Comparison of ENCODE assay signal across 9 mouse cellular contexts in genomic region chr3:97940511-97941204, GRCm38 (mm10). TPM values are rescaled to one million over a fixed set of nuclear protein-coding genes. Genes with fewer than 3 reads are reported as not detected.
A peak's percentile ranks its signal among the peaks of the same experiment; 100 is the strongest.
DNase-seq lines count a peak whose midpoint lies in the region; ATAC-seq lines count a peak whose summit lies in the region.
"Had no signal": no experiment of that assay in that cellular context is flagged by ENCODE, and none has a peak within 500 bp of the region (broad histone marks: within the 10 kb centered on the region; RNA-seq: fewer than 3 reads in every experiment).

No protein-coding gene starts in this region.

- H3K36me3 ChIP-seq in liver, embryonic 11.5 days (ENCODE audit: control insufficient read depth, insufficient read depth, low read length): no peaks in the 10 kb centered on the region
- H3K36me3 ChIP-seq in liver, embryonic 12.5 days: no peaks in the 10 kb centered on the region
- H3K36me3 ChIP-seq in embryonic facial prominence, embryonic 15.5 days: no peaks in the 10 kb centered on the region
- no peaks in the 10 kb centered on the region for H3K36me3 ChIP-seq in hindbrain, embryonic 11.5 days (ENCODE audit: control insufficient read depth, insufficient read depth, low read length)
- H3K36me3 ChIP-seq in neural tube, embryonic 13.5 days: no peaks in the 10 kb centered on the region

- no peak for DNase-seq in liver, embryonic 11.5 days (ENCODE audit: low spot score)
- DNase-seq in hindbrain, embryonic 11.5 days (ENCODE audit: low spot score): peak; percentile 45
- DNase-seq: gastrocnemius, postnatal 25 days had no signal

- no peak overlapping the region for H3K4me3 ChIP-seq in liver, embryonic 11.5 days (ENCODE audit: low read depth, low read length)
- H3K4me3 ChIP-seq in liver, embryonic 12.5 days: no peak overlapping the region
- no peak overlapping the region for H3K4me3 ChIP-seq in embryonic facial prominence, embryonic 15.5 days (replicated peaks)
- no peak overlapping the region for H3K4me3 ChIP-seq in hindbrain, embryonic 11.5 days (ENCODE audit: low read depth, low read length)
- H3K4me3 ChIP-seq in neural tube, embryonic 13.5 days: no peak overlapping the region

- H3K9me3 ChIP-seq in liver, embryonic 11.5 days (ENCODE audit: control insufficient read depth, low read length): no peaks in the 10 kb centered on the region
- no peaks in the 10 kb centered on the region for H3K9me3 ChIP-seq in liver, embryonic 12.5 days (replicated peaks)
- no peaks in the 10 kb centered on the region for H3K9me3 ChIP-seq in embryonic facial prominence, embryonic 15.5 days (replicated peaks)
- H3K9me3 ChIP-seq in hindbrain, embryonic 11.5 days (ENCODE audit: control insufficient read depth, low read length): no peaks in the 10 kb centered on the region
- H3K9me3 ChIP-seq in neural tube, embryonic 13.5 days: no peaks in the 10 kb centered on the region

- no peak for ATAC-seq in liver, embryonic 11.5 days (replicated peaks; ENCODE audit: low FRiP score)
- no peak for ATAC-seq in liver, embryonic 12.5 days
- ATAC-seq in embryonic facial prominence, embryonic 15.5 days (ENCODE audit: insufficient number of reproducible peaks, low FRiP score, low TSS enrichment, low read depth): no peak
- 0 out of 2 replicates have a peak, but pooled peaks have one; percentile 21 for ATAC-seq in hindbrain, embryonic 11.5 days (ENCODE audit: low FRiP score)
- ATAC-seq in neural tube, embryonic 13.5 days (ENCODE audit: low read depth): no peak
- ATAC-seq in megakaryocyte-erythroid progenitor cell, adult 5-6 weeks (replicated peaks; ENCODE audit: low FRiP score, low TSS enrichment, poor library complexity, severe bottlenecking): no peak
- no peak for ATAC-seq in CD4-positive, CD25-positive, alpha-beta regulatory T cell, adult 4 months

- WGBS in liver, embryonic 11.5 days: 57% methylated on average over 9 of the region's 9 CpGs
- 61% methylated on average over 9 of the region's 9 CpGs for WGBS in liver, embryonic 12.5 days (ENCODE audit: insufficient replicate concordance)
- WGBS in embryonic facial prominence, embryonic 15.5 days: 24% methylated on average over 9 of the region's 9 CpGs
- WGBS in hindbrain, embryonic 11.5 days: 7% methylated on average over 9 of the region's 9 CpGs
- WGBS in neural tube, embryonic 13.5 days: 15% methylated on average over 9 of the region's 9 CpGs

- 0 out of 2 replicates have a peak overlapping the region, but pooled peaks have one; percentile 26 for H3K4me2 ChIP-seq in liver, embryonic 11.5 days
- no peak overlapping the region; the same call in 1 of the 2 replicates for H3K4me2 ChIP-seq in liver, embryonic 12.5 days
- H3K4me2 ChIP-seq in embryonic facial prominence, embryonic 15.5 days (replicated peaks): no peak overlapping the region
- H3K4me2 ChIP-seq in hindbrain, embryonic 11.5 days (replicated peaks; ENCODE audit: low read depth, low read length): no peak overlapping the region
- H3K4me2 ChIP-seq in neural tube, embryonic 13.5 days: no peak overlapping the region

- H3K27ac ChIP-seq in liver, embryonic 11.5 days (ENCODE audit: low read depth, low read length): no peak overlapping the region; the same call in 1 of the 2 replicates
- no peak overlapping the region for H3K27ac ChIP-seq in liver, embryonic 12.5 days
- peak overlapping the region; percentile 24; the same call in 1 of the 2 replicates for H3K27ac ChIP-seq in embryonic facial prominence, embryonic 15.5 days (replicated peaks)
- H3K27ac ChIP-seq in hindbrain, embryonic 11.5 days (ENCODE audit: low read depth, low read length): peak overlapping the region; percentile 65
- H3K27ac ChIP-seq in neural tube, embryonic 13.5 days (replicated peaks): peak overlapping the region; percentile 64
- H3K27ac ChIP-seq: macrophage had no signal

- no peak overlapping the region for H3K9ac ChIP-seq in liver, embryonic 11.5 days (ENCODE audit: low read depth, low read length)
- no peak overlapping the region for H3K9ac ChIP-seq in liver, embryonic 12.5 days
- no peak overlapping the region for H3K9ac ChIP-seq in embryonic facial prominence, embryonic 15.5 days
- peak overlapping the region; percentile 17; the same call in 1 of the 2 replicates for H3K9ac ChIP-seq in hindbrain, embryonic 11.5 days (ENCODE audit: low read depth, low read length)
- 0 out of 2 replicates have a peak overlapping the region, but pooled peaks have one; percentile 27 for H3K9ac ChIP-seq in neural tube, embryonic 13.5 days

- no peaks in the 10 kb centered on the region for H3K27me3 ChIP-seq in liver, embryonic 11.5 days (replicated peaks; ENCODE audit: control insufficient read depth, insufficient read depth, low read length)
- H3K27me3 ChIP-seq in liver, embryonic 12.5 days (replicated peaks): no peaks in the 10 kb centered on the region
- H3K27me3 ChIP-seq in embryonic facial prominence, embryonic 15.5 days: no peaks in the 10 kb centered on the region
- H3K27me3 ChIP-seq in hindbrain, embryonic 11.5 days (ENCODE audit: control insufficient read depth, insufficient read depth, low read length): no peaks in the 10 kb centered on the region
- H3K27me3 ChIP-seq in neural tube, embryonic 13.5 days: peaks cover 4% of the 10 kb centered on the region; the same call in 1 of the 2 replicates

- H3K4me1 ChIP-seq in liver, embryonic 11.5 days (replicated peaks; ENCODE audit: control insufficient read depth, insufficient read depth, low read length): peaks cover 62% of the 10 kb centered on the region
- peaks cover 69% of the 10 kb centered on the region for H3K4me1 ChIP-seq in liver, embryonic 12.5 days
- H3K4me1 ChIP-seq in embryonic facial prominence, embryonic 15.5 days: peaks cover 53% of the 10 kb centered on the region
- H3K4me1 ChIP-seq in hindbrain, embryonic 11.5 days (replicated peaks; ENCODE audit: control insufficient read depth, insufficient read depth, low read length): peaks cover 18% of the 10 kb centered on the region
- H3K4me1 ChIP-seq in neural tube, embryonic 13.5 days (replicated peaks): peaks cover 58% of the 10 kb centered on the region

RNA-seq across cellular contexts. Expression of gene Sec22b, which starts 39.7 kb away (rescaled TPM):
- 109 and 113 TPM in 2 replicates for polyA plus RNA-seq in liver, embryonic 11.5 days (2014; fragmentation: Nextera tagmentation; extraction: Ambion mirVana)
- 67.1 and 69.2 TPM in 2 replicates for polyA plus RNA-seq in liver, embryonic 12.5 days (2016; fragmentation: Nextera tagmentation; extraction: Ambion mirVana)
- polyA plus RNA-seq in embryonic facial prominence, embryonic 15.5 days (2015; fragmentation: Nextera tagmentation; extraction: Ambion mirVana): 163 and 173 TPM in 2 replicates
- polyA plus RNA-seq in hindbrain, embryonic 11.5 days (2014; fragmentation: Nextera tagmentation; extraction: Ambion mirVana): 134 and 135 TPM in 2 replicates
- polyA plus RNA-seq in neural tube, embryonic 13.5 days (2015; fragmentation: Nextera tagmentation; extraction: Ambion mirVana): 106 and 111 TPM in 2 replicates
- 38.9 and 51.7 TPM in 2 replicates for total RNA-seq in megakaryocyte-erythroid progenitor cell, adult 5-6 weeks (2014; fragmentation: Nextera tagmentation)
- total RNA-seq in megakaryocyte-erythroid progenitor cell, adult 5-6 weeks (2017): 35.0 and 41.5 TPM in 2 replicates
- polyA plus RNA-seq in CD4-positive, CD25-positive, alpha-beta regulatory T cell, adult 4 months (2017; shearing (Covaris generic)): 10 to 100 TPM; 80.3 to 83.7 TPM

RNA-seq across cellular contexts. Expression of gene Pde4dip, which starts 52.2 kb away (rescaled TPM):
- polyA plus RNA-seq in liver, embryonic 11.5 days (2014; fragmentation: Nextera tagmentation; extraction: Ambion mirVana): 16.8 and 16.9 TPM in 2 replicates
- 8.9 and 9.9 TPM in 2 replicates for polyA plus RNA-seq in liver, embryonic 12.5 days (2016; fragmentation: Nextera tagmentation; extraction: Ambion mirVana)
- 29.6 and 32.9 TPM in 2 replicates for polyA plus RNA-seq in embryonic facial prominence, embryonic 15.5 days (2015; fragmentation: Nextera tagmentation; extraction: Ambion mirVana)
- 27.5 and 35.5 TPM in 2 replicates for polyA plus RNA-seq in hindbrain, embryonic 11.5 days (2014; fragmentation: Nextera tagmentation; extraction: Ambion mirVana)
- polyA plus RNA-seq in neural tube, embryonic 13.5 days (2015; fragmentation: Nextera tagmentation; extraction: Ambion mirVana): 62.7 and 66.6 TPM in 2 replicates
- total RNA-seq in megakaryocyte-erythroid progenitor cell, adult 5-6 weeks (2014; fragmentation: Nextera tagmentation): 0.96 and 1.5 TPM in 2 replicates
- total RNA-seq in megakaryocyte-erythroid progenitor cell, adult 5-6 weeks (2017): 1.2 and 3.4 TPM in 2 replicates
- polyA plus RNA-seq in CD4-positive, CD25-positive, alpha-beta regulatory T cell, adult 4 months (2017; shearing (Covaris generic)): 10 to 100 TPM in 1 of 2 experiments, 1 to 10 TPM in 1; 7.5 to 10.3 TPM

Comparison
In these comparisons a context has a peak if more than half of its experiments do, and no peak if none do; other contexts are left out.
1. H3K27ac ChIP-seq: peak in embryonic facial prominence, embryonic 15.5 days (single experiment), hindbrain, embryonic 11.5 days (single experiment) and neural tube, embryonic 13.5 days (single experiment); none in liver, embryonic 11.5 days (single experiment) and liver, embryonic 12.5 days (single experiment).
2. H3K9ac ChIP-seq: peak in hindbrain, embryonic 11.5 days (single experiment) and neural tube, embryonic 13.5 days (single experiment); none in liver, embryonic 11.5 days (single experiment), liver, embryonic 12.5 days (single experiment) and embryonic facial prominence, embryonic 15.5 days (single experiment).